Mouse (Mus musculus) MEL (cell line): ENCODE data around the gene Stx6.

ENCODE experiments used
- CHD2 ChIP-seq: IDR thresholded peaks from 2 replicates; pipeline ENCODE4 v1.6.1; 2011; ENCODE audit warnings: low read length, improper control_type of control experiment
- CTCF ChIP-seq, 3 experiments: IDR thresholded peaks in 2 of 3; conservative IDR thresholded peaks in 1 of 3; 2 replicates each; pipeline ENCODE4 v1.5.1; 2011 to 2012; ENCODE audit warnings: low read length in 3 of 3, low read depth in 2 of 3, mild to moderate bottlenecking in 2 of 3, improper control_type of control experiment in 1 of 3, inconsistent platforms in 1 of 3, mixed read lengths in 1 of 3, moderate library complexity in 1 of 3; ENCODE audit not compliant: control insufficient read depth in 1 of 3, insufficient read depth in 1 of 3, poor library complexity in 1 of 3, severe bottlenecking in 1 of 3
- MAFK ChIP-seq: IDR thresholded peaks from 2 replicates; pipeline ENCODE4 v1.6.1; 2011; ENCODE audit warnings: low read depth, mild to moderate bottlenecking, low read length, improper control_type of control experiment, borderline replicate concordance
- MAX ChIP-seq: IDR thresholded peaks from 2 replicates; pipeline ENCODE4 v1.6.1; 2011; ENCODE audit warnings: low read length, improper control_type of control experiment
- POLR2A ChIP-seq, 2 experiments: IDR thresholded peaks; 2 replicates each; pipeline ENCODE4 v1.6.1; 2011 to 2012; ENCODE audit warnings: low read length in 2 of 2, mild to moderate bottlenecking in 2 of 2, control low read depth in 1 of 2, improper control_type of control experiment in 1 of 2, low read depth in 1 of 2, moderate library complexity in 1 of 2; ENCODE audit not compliant: control insufficient read depth in 1 of 2, insufficient read depth in 1 of 2, poor library complexity in 1 of 2
- POLR2AphosphoS5 ChIP-seq: IDR thresholded peaks from 2 replicates; pipeline ENCODE4 v1.6.1; 2012; ENCODE audit warnings: low read depth, borderline replicate concordance, mild to moderate bottlenecking, inconsistent platforms, low read length, moderate library complexity, mixed read lengths
- USF1 ChIP-seq: IDR thresholded peaks from 2 replicates; pipeline ENCODE4 v1.6.1; 2014; ENCODE audit warnings: low read depth, mild to moderate bottlenecking, inconsistent platforms, low read length, improper control_type of control experiment, moderate library complexity
- ZC3H11A ChIP-seq: IDR thresholded peaks from 2 replicates; pipeline ENCODE4 v1.6.1; 2012; ENCODE audit warnings: low read depth, mild to moderate bottlenecking, inconsistent platforms, low read length, improper control_type of control experiment

DNA sequence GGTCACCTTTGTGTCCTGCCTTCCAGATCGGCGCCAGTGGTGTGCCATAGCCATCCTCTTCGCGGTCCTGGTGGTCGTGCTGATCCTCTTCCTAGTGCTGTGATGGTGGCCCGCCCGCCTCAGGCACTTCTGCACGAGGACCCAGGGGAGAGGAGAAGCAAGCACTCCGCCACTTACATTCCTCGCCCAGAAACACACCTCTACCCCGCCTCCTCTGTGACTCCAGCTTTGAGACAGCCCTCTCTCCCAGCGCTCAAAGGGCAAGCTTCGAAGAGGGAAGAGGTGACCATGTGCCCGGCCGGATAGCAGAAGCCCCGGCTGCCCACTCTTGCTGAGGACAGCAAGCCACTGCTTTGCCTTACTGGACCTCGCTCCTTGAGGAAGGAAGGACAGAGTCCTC is 43.4 kb downstream of the Stx6 start:
- TF ChIP-seq CHD2 (no peak), POLR2A (IDR thresholded peaks at IDR 0.05; ENCODE audit: control insufficient read depth in 1 of 2, insufficient read depth in 1 of 2, low read depth in 1 of 2, low read length in 2 of 2, poor library complexity in 1 of 2) (no peak), USF1 (no peak), CTCF (IDR thresholded peaks at IDR 0.05 in 2 of 3, conservative IDR thresholded peaks at IDR 0.05 in 1 of 3; ENCODE audit: control insufficient read depth in 1 of 3, insufficient read depth in 1 of 3, low read depth in 2 of 3, low read length in 3 of 3, poor library complexity in 1 of 3, severe bottlenecking in 1 of 3) (no peak), MAFK (no peak), MAX (no peak), ZC3H11A (no peak), POLR2AphosphoS5 (no peak)
